Mouse (Mus musculus) c-Kit-positive CD71-positive TER-119-positive erythroid progenitor cells, embryonic 14.5 days (primary cell): Measurements from ENCODE around the gene Hps4.
A peak's percentile ranks its signal among the peaks of the same experiment; 100 is the strongest.

ENCODE experiments used
- DNase-seq: peaks from one replicate; pipeline ENCODE4 v3.0.0-alpha.2; 2013; ENCODE audit warnings: low spot score

Gene Hps4

DNA sequence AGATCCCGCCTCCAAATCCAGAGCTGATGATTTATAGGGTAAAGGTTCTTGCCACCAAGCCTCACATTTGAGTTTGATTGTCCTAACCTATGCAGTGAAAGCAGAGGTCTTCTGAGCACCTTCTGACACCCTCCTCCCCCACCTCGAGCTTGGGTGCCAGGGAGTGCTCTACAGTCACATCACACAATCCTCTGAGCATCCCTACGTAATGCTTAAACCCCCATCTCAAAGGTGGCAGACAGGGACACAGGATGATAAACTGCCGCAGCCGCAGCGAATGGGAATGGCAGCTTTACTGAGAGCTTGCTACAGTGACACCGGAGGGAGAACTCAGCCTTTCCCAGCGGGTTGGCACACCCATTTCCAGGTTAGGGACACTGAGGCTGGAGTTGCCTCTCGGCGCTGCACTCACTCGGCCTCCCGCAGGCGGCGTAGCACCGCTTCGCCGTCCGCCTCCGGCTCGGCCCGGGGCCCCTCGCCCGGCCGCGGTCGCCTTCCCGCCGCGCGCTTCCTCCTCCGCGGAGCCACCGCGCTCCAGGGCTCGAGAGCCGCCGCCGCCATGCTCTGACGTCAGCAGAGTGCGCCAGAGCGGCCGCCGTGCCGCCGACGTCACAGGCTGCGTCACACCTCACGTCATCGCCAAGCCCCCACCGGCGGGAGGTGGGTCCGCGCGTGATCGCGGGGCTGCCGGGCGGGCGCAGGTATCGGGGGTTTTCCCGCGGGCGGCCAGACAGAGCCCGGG is at the start of gene Hps4, which contains the start of gene Srrd:
Gene Hps4 (plus strand): TSS at position 621 of the 742 bp plus-strand sequence.
Gene Srrd (minus strand): TSS at position 578 of the 742 bp plus-strand sequence.
- peak; percentile 79 for DNase-seq

- no peak for DNase-seq
These were observed 49.1 kb upstream of the Hps4 start for GRCm38 (mm10) chr5:112293800-112294199.

- no peak for DNase-seq
These were observed 48.2 kb upstream of the Hps4 start for GRCm38 (mm10) chr5:112294696-112295095.

GRCm38 (mm10) chr5:112295162-112295561 is 47.7 kb upstream of the Hps4 start:
- peak; percentile 55 for DNase-seq

DNA sequence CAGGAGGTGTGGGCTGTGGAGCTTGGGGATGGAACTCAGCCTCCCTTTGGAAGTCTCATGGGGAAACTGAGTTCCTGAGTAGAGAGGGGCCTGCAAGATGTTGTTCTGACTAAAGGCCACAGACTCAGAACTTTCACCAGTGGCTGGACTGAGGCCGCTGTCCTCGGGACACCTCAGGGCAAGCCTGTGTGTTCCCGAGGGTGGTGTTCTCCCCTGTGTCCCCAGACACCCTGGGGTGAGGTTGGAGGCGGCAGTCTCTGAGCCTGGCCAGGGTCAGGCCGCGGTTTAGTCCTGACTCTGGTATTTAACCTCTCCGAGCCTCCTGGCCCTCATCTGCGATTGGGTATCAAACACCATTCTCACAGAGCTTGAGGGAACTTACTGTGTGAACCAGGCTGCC is 47.3 kb upstream of the Hps4 start:
- DNase-seq, result no peak

DNA sequence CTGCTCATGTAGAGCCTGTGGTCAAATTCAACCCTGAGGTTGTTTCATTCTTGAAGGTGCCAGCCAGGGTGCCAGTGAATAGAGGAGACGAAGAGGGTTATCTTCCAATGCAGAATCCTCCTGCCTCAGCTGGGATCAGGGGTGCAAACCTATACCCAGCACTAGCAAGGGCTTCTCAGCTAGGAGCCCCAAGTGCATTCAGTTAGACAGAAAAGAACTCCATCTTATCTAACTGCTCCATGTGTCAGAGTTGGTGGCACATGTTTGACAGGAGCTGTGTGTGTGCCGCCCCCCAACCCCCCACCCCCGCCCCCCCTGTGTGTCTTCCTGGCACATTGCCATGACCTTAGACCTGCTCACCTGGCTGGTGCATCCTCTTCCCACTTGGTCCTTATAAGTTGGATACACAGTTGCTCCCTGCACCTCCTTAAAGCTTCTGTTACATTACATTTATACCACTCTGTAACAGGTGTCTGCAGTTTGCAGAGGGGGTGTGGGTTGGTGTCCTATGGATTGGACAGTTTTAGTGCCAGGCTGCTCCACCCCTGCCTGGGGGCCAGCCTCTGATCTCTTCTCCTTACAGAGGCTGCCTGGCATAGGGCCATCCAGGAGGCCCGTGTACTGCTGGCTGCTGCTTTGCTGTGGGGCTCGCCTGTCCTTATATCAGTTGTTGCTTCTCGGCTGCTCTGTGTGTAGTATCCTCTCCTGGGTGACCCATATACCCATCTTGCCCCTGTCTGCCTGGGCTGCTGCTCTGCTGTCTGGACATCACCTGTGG is 46.3 kb upstream of the Hps4 start:
- no peak for DNase-seq

- DNase-seq, result no peak
These were observed 45.6 kb upstream of the Hps4 start for GRCm38 (mm10) chr5:112297257-112297656.

GRCm38 (mm10) chr5:112298226-112298988 is 44.5 kb upstream of the Hps4 start:
- DNase-seq, result no peak

- DNase-seq, result no peak
These were observed 43.5 kb upstream of the Hps4 start for GRCm38 (mm10) chr5:112299399-112299798.

GRCm38 (mm10) chr5:112300112-112300511 is 42.8 kb upstream of the Hps4 start:
- DNase-seq, result no peak

DNA sequence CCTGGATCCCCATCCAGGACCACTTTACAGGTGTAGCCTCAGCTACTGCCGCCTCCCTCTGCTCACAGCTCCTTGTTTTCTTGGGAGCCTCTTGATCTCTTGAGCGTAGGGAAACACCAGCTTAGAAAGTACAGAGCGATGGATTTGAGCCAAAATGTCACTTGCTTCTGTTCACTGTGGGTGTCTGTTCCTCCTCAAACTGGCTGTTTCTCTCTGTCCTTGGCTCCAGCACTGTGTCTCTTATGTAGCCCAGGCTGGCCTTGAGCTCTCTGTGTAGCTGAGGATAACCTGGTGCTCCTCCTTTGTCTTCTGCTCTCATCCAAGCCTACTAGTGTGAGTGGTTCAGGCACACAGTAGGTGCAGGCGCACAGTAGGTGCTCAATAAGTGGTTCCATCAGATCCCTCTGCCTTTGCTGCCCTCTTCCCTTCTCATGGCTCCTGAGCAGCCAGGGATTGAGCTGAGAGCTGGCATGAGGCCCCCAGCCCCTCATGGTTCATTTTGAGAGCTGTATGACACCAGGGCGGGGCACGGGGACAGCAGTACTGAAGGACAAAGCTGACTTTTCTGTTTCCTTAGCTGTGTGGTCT is 42.1 kb upstream of the Hps4 start:
- DNase-seq, result no peak

- DNase-seq, result no peak
These were observed 41.2 kb upstream of the Hps4 start for GRCm38 (mm10) chr5:112301694-112302093.

GRCm38 (mm10) chr5:112302310-112302709 is 40.6 kb upstream of the Hps4 start:
- DNase-seq, result no peak

DNA sequence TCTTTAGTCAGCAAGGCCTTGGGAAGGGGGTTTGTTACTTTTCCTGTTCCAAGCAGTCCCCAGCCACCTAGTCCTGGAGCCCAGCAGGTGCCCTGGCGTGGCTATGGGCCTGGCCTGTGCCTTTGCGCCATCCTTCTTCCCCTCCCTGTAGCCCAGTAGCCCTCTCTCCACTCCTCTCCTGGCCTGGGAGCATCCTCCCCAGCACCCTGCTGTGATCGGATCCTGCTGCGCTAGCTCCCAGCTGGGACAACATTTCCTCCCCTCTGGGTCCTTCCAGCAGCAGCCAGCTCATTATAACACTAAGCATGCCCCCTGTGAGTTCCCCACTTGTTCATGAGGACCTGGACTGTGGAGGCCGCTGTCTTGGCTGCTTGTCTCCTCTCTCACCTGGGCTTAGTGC is 37.0 kb upstream of the Hps4 start:
- no peak for DNase-seq

GRCm38 (mm10) chr5:112313222-112313885 is 29.5 kb upstream of the Hps4 start:
- no peak for DNase-seq

DNA sequence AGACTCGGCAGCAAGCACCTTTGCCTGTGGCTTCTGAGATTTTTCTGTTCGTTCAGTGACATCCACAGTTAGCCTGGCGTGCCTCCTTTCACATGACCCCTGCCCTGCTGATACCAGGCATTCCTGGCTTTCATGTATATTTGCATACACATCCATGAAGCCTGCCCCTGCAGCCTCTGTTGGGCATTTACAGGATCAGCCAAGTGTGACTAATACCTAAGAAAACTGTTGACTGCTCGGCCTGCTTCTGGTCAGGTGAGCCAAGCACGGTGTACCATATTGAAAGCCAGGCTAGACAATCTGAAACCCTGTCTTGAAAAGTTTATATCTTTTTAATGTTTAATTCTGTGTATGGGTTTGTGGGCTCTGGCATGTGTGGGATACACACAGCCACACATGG is 26.4 kb upstream of the Hps4 start:
- no peak for DNase-seq

DNA sequence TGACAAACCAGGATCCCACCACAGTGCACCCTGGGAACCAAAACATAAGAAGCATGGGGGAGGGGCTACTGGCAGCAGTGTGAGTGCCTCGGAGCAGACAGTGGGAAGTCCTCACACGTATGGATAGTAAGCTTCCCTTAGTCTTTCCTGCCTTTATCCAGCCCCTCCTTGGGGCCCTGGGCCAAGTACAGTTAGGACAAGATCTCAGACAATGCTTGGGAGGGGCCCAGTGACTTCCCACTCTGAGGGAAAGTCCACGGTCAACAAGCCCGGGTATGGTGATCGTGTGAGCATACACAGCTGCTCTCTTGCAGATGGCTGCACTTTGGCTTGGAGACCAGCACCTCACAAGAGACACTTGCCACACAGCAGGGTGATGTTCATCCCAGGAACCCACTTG is 25.6 kb upstream of the Hps4 start:
- DNase-seq, result no peak

GRCm38 (mm10) chr5:112319343-112319742 is 23.5 kb upstream of the Hps4 start:
- peak; percentile 38 for DNase-seq

- no peak for DNase-seq
These were observed 22.5 kb upstream of the Hps4 start for GRCm38 (mm10) chr5:112320379-112320778.

- DNase-seq, result no peak
These were observed 21.9 kb upstream of the Hps4 start for GRCm38 (mm10) chr5:112320936-112321335.

DNA sequence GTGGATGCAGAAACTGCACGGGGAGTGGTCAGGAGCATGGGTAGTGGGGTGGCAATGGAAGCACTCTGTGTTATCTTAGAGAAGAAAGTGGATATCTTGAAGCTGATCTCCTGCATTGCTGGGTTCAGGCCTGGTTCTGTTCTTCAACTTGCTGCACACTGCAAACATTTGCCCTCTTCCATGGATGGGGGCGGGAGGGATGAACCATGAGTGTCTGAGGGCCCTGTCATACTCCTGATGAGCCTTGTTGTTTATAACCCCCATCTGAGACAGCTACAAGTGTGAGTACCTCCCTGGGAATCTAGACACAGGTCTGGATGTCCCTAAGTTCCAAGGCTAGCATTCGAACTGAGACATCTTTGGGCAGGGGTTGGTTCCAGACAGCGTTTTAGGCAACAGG is 21.5 kb upstream of the Hps4 start:
- DNase-seq, result no peak

DNA sequence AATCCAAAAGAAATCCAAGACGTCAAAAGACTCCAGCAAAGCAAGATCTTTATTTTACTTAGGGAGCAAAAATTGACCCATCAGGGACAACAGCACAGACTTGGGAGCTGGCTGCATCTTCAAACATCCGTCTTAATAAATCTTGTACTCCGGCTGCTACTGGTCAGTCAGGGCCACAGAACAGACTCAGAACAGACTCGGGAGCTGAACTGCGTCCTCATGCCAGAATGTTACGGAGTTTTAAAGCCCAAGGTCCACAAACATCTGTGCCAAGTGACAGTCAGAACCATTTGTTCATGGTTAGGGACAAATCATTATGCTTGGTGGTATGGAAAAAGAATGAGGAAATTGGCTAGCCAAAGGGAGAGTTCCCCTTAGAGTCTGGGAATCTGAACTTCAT is 19.6 kb upstream of the Hps4 start:
- no peak for DNase-seq
